Comparison of ENCODE assay signal across 13 mouse cellular contexts in genomic region chr10:91208461-91208860, GRCm38 (mm10). TPM values are rescaled to one million over a fixed set of nuclear protein-coding genes. Genes with fewer than 3 reads are reported as not detected.
DNase-seq lines count a peak whose midpoint lies in the region; ATAC-seq and TF ChIP-seq lines count a peak whose summit lies in the region.
"Had no signal": no experiment of that assay in that cellular context is flagged by ENCODE, and none has a peak within 500 bp of the region (broad histone marks: within the 10 kb centered on the region; RNA-seq: fewer than 3 reads in every experiment).

No protein-coding gene starts in this region.

- no peaks in the 10 kb centered on the region for H3K27me3 ChIP-seq in lung, postnatal 0 days (replicated peaks; ENCODE audit: insufficient read depth, low read length)
- H3K27me3 ChIP-seq in heart, embryonic 16.5 days (ENCODE audit: control insufficient read depth, insufficient read depth, low read length), result no peaks in the 10 kb centered on the region
- H3K27me3 ChIP-seq in kidney, embryonic 16.5 days (ENCODE audit: insufficient read depth, low read length), result no peaks in the 10 kb centered on the region

- no peak overlapping the region for H3K27ac ChIP-seq in lung, postnatal 0 days (ENCODE audit: low read length)
- H3K27ac ChIP-seq in heart, embryonic 16.5 days (ENCODE audit: low read length), result peak overlapping the region; percentile 46
- no peak overlapping the region for H3K27ac ChIP-seq in kidney, embryonic 16.5 days (ENCODE audit: low read length)
- H3K27ac ChIP-seq: left cerebral cortex, adult 2 months had no signal

- 62% methylated on average over 9 of the region's 9 CpGs for WGBS in lung, postnatal 0 days
- WGBS in heart, embryonic 16.5 days, result 47% methylated on average over 9 of the region's 9 CpGs
- 60% methylated on average over 9 of the region's 9 CpGs for WGBS in kidney, embryonic 16.5 days

- H3K36me3 ChIP-seq in lung, postnatal 0 days (ENCODE audit: insufficient read depth, low read length), result no peaks in the 10 kb centered on the region
- H3K36me3 ChIP-seq in heart, embryonic 16.5 days (ENCODE audit: control insufficient read depth, insufficient read depth), result no peaks in the 10 kb centered on the region
- no peaks in the 10 kb centered on the region for H3K36me3 ChIP-seq in kidney, embryonic 16.5 days (ENCODE audit: insufficient read depth, low read length)

- peak; percentile 21; the same call in 1 of the 2 replicates for ATAC-seq in lung, postnatal 0 days
- peak; percentile 49; the same call in 1 of the 2 replicates for ATAC-seq in heart, embryonic 16.5 days (replicated peaks; ENCODE audit: extremely low read depth, insufficient read depth, low FRiP score)
- ATAC-seq in kidney, embryonic 16.5 days (ENCODE audit: low FRiP score, low TSS enrichment), result no peak
- ATAC-seq: midbrain, embryonic 16.5 days had no signal

- TF ChIP-seq CTCF in lung, postnatal 0 days (IDR thresholded peaks at IDR 0.05), result no peak

- no peak overlapping the region for H3K4me3 ChIP-seq in lung, postnatal 0 days (ENCODE audit: low read depth, low read length)
- no peak overlapping the region for H3K4me3 ChIP-seq in heart, embryonic 16.5 days (ENCODE audit: low read length)
- no peak overlapping the region for H3K4me3 ChIP-seq in kidney, embryonic 16.5 days (ENCODE audit: low read length)
- H3K4me3 ChIP-seq: left cerebral cortex, adult 2 months had no signal

- H3K9ac ChIP-seq in lung, postnatal 0 days (replicated peaks; ENCODE audit: low read depth), result no peak overlapping the region
- H3K9ac ChIP-seq in heart, embryonic 16.5 days (ENCODE audit: low read length), result no peak overlapping the region
- H3K9ac ChIP-seq in kidney, embryonic 16.5 days (replicated peaks; ENCODE audit: low read length), result no peak overlapping the region

- H3K4me2 ChIP-seq in lung, postnatal 0 days (replicated peaks; ENCODE audit: low read depth, low read length), result no peak overlapping the region
- H3K4me2 ChIP-seq in heart, embryonic 16.5 days (ENCODE audit: low read depth, low read length), result no peak overlapping the region
- H3K4me2 ChIP-seq in kidney, embryonic 16.5 days (replicated peaks; ENCODE audit: low read depth, low read length), result no peak overlapping the region

- no peaks in the 10 kb centered on the region; the same call in 1 of the 2 replicates for H3K4me1 ChIP-seq in lung, postnatal 0 days (ENCODE audit: insufficient read depth, low read depth, low read length)
- no peaks in the 10 kb centered on the region for H3K4me1 ChIP-seq in heart, embryonic 16.5 days (ENCODE audit: control insufficient read depth, insufficient read depth, low read length)
- H3K4me1 ChIP-seq in kidney, embryonic 16.5 days (ENCODE audit: insufficient read depth, low read length), result no peaks in the 10 kb centered on the region

- peak; percentile 25 to 34 for DNase-seq in cerebellum, postnatal 10 days
- DNase-seq in cerebellum, postnatal 14 days, result no peak
- DNase-seq in lung, postnatal 0 days (ENCODE audit: low spot score), result peak; percentile 17
- no peak for DNase-seq in lung, postnatal 14 days
- DNase-seq in testis, postnatal 10 days (ENCODE audit: low spot score), result peak; percentile 82
- DNase-seq in kidney, adult 11 months, result no peak
- DNase-seq: cerebellum, adult 18-20 months; kidney, postnatal 14 days; lung, adult 18-20 months had no signal

- H3K9me3 ChIP-seq in lung, postnatal 0 days (ENCODE audit: low read length), result no peaks in the 10 kb centered on the region
- no peaks in the 10 kb centered on the region for H3K9me3 ChIP-seq in heart, embryonic 16.5 days (replicated peaks; ENCODE audit: control insufficient read depth, low read length)
- no peaks in the 10 kb centered on the region for H3K9me3 ChIP-seq in kidney, embryonic 16.5 days (ENCODE audit: low read length)

- TF ChIP-seq EP300 in lung, postnatal 0 days (IDR thresholded peaks at IDR 0.05), result no peak

RNA-seq across cellular contexts. Expression of gene Tmpo, which starts 27.3 kb away (rescaled TPM):
- 53.3 and 67.4 TPM in 2 replicates for polyA plus RNA-seq in lung, postnatal 0 days (2015; fragmentation: Nextera tagmentation; extraction: Ambion mirVana)
- polyA plus RNA-seq in heart, embryonic 16.5 days (2015; fragmentation: Nextera tagmentation; extraction: Ambion mirVana), result 148 and 153 TPM in 2 replicates
- 191 and 202 TPM in 2 replicates for polyA plus RNA-seq in kidney, embryonic 16.5 days (2015; fragmentation: Nextera tagmentation; extraction: Ambion mirVana)

Comparison
In these comparisons a context has a peak if more than half of its experiments do, and no peak if none do; other contexts are left out.
1. DNase-seq: peak in cerebellum, postnatal 10 days (2 of 2), lung, postnatal 0 days (single experiment) and testis, postnatal 10 days (single experiment); none in cerebellum, postnatal 14 days (0 of 2), lung, postnatal 14 days (single experiment) and kidney, adult 11 months (single experiment).